Mouse (Mus musculus) embryonic facial prominence, embryonic 13.5 days (tissue): ENCODE measurements around the gene Il2rg. TPM values are rescaled to one million over a fixed set of nuclear protein-coding genes. Genes with fewer than 3 reads are reported as not detected.

Experiments used
- ATAC-seq: fragments of 200-750 bp; cut with Nextera tagmentation; 2 replicates; pipeline ENCODE4 v1.8.0; 2017; ENCODE audit warnings: low read depth; ENCODE audit not compliant: insufficient number of reproducible peaks, insufficient read depth, low FRiP score, low TSS enrichment
- H3K27ac ChIP-seq: fragments of 300-500 bp; sonication (generic); 2 replicates; pipeline ENCODE4 v1.5.1; 2015; ENCODE audit warnings: moderate library complexity, mild to moderate bottlenecking, inconsistent platforms
- H3K27me3 ChIP-seq: fragments of 300-500 bp; sonication (generic); 2 replicates; pipeline ENCODE4 v1.6.1; 2015; ENCODE audit warnings: mild to moderate bottlenecking, inconsistent platforms
- H3K36me3 ChIP-seq: fragments of 300-500 bp; sonication (generic); 2 replicates; pipeline ENCODE4 v1.6.1; 2015; ENCODE audit warnings: mild to moderate bottlenecking, inconsistent platforms
- H3K4me1 ChIP-seq: fragments of 300-500 bp; sonication (generic); 2 replicates; pipeline ENCODE4 v1.6.1; 2015; ENCODE audit warnings: inconsistent platforms
- H3K4me2 ChIP-seq: fragments of 300-500 bp; sonication (generic); 2 replicates; pipeline ENCODE4 v1.6.1; 2015; ENCODE audit warnings: moderate library complexity, mild to moderate bottlenecking, inconsistent platforms
- H3K4me3 ChIP-seq: fragments of 300-500 bp; sonication (generic); 2 replicates; pipeline ENCODE4 v1.5.1; 2015; ENCODE audit warnings: mild to moderate bottlenecking, inconsistent platforms
- H3K9ac ChIP-seq: fragments of 300-500 bp; sonication (generic); 2 replicates; pipeline ENCODE4 v1.6.1; 2015; ENCODE audit warnings: mild to moderate bottlenecking, inconsistent platforms
- H3K9me3 ChIP-seq: fragments of 300-500 bp; sonication (generic); 2 replicates; pipeline ENCODE4 v1.6.1; 2016; ENCODE audit warnings: inconsistent platforms
- WGBS: fragments of 180-500 bp; shearing (Covaris S2); methylation state at CpG from one replicate; pipeline ENCODE4 v1.1.7; 2015; ENCODE audit warnings: mixed read lengths; 5-methylcytosine and 5-hydroxymethylcytosine counted together
- polyA plus RNA-seq: library from polyadenylated mRNA; unstranded; fragments of >200 nt; fragmentation: Nextera tagmentation; extraction: Ambion mirVana; gene quantifications from 2 replicates; pipeline ENCODE4 v1.2.1, GENCODE M21; 2015

Il2rg gene
- polyA plus RNA-seq, result 6.7 and 7.6 TPM in 2 replicates

- Histone ChIP-seq H3K4me1 (0 out of 2 replicates have a peak, but pooled peaks cover 5% of the 10 kb centered on the region), H3K36me3 (no peaks in the 10 kb centered on the region), H3K9ac (no peak within 1 kb of the TSS), H3K27ac (no peak within 1 kb of the TSS), H3K4me2 (no peak within 1 kb of the TSS), H3K4me3 (no peak within 1 kb of the TSS), H3K9me3 (no peaks in the 10 kb centered on the region), H3K27me3 (peaks cover 14% of the 10 kb centered on the region; the same call in 1 of the 2 replicates)
- 67% methylated on average over 5 of the region's 5 CpGs for WGBS
- no peak for ATAC-seq
These were observed at the start of gene Il2rg for GRCm38 (mm10) chrX:101268025-101268754. TSS of gene Il2rg (minus strand) at chrX:101268255.

DNA sequence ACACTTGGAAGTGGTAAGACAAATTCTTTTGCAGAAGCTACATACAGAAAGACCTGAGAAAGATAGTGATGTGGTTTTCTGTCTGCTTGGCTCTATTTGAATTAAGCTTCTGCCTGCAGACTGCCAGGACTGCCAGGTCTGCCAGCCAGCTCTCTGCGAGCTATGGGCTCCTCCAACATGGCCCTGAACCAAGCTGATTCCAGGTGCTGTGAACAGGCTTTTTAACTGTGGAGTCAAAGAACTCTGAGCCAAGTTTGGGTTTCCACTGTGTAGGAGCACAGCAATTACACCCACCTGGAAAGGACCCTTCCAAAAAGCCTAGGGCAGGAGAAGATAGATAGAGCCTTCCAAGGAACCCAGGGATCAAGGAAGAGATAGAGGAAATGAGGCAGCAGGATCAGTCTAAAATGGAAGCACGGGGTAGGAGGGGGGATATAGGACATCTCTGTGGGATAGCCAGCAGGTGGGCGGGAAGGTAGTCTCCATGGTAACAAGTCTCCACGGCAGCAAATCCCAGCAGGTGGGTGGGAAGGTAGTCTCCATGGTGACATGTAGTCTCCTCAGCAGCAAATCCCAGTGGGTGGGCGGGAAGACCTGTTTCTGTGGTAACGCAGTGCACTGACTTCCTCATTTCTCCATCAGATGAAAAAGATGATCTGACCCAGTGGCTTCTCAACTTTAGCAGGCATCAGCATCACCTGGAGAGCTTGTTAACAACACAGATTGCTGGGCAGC lies 45.7 kb upstream of the Il2rg start:
- no peak for ATAC-seq
- Histone ChIP-seq H3K9ac (no peak overlapping the region), H3K9me3 (no peaks in the 10 kb centered on the region), H3K4me2 (no peak overlapping the region), H3K4me3 (no peak overlapping the region), H3K27me3 (peaks cover 30% of the 10 kb centered on the region), H3K27ac (no peak overlapping the region), H3K36me3 (peaks cover 11% of the 10 kb centered on the region), H3K4me1 (no peaks in the 10 kb centered on the region)
- 49% methylated on average over 6 of the region's 6 CpGs for WGBS

- Histone ChIP-seq H3K4me1 (no peaks in the 10 kb centered on the region), H3K9me3 (no peaks in the 10 kb centered on the region), H3K27ac (no peak overlapping the region), H3K36me3 (no peaks in the 10 kb centered on the region), H3K4me3 (no peak overlapping the region), H3K9ac (no peak overlapping the region), H3K27me3 (peaks cover 37% of the 10 kb centered on the region), H3K4me2 (no peak overlapping the region)
- WGBS, result 89% methylated on average over 5 of the region's 5 CpGs
- no peak for ATAC-seq
These were observed 41.2 kb upstream of the Il2rg start for GRCm38 (mm10) chrX:101309299-101309698.

- no peaks in the 10 kb centered on the region for H3K9me3 ChIP-seq
- WGBS, result 56% methylated on average over 2 of the region's 2 CpGs
- H3K9ac ChIP-seq, result no peak overlapping the region
- no peak overlapping the region for H3K4me2 ChIP-seq
- no peak for ATAC-seq
- peaks cover 6% of the 10 kb centered on the region for H3K4me1 ChIP-seq
- H3K27me3 ChIP-seq, result peaks cover 41% of the 10 kb centered on the region
- no peaks in the 10 kb centered on the region for H3K36me3 ChIP-seq
- no peak overlapping the region for H3K4me3 ChIP-seq
- H3K27ac ChIP-seq, result no peak overlapping the region
These were observed 36.6 kb upstream of the Il2rg start for GRCm38 (mm10) chrX:101304646-101305045.

DNA sequence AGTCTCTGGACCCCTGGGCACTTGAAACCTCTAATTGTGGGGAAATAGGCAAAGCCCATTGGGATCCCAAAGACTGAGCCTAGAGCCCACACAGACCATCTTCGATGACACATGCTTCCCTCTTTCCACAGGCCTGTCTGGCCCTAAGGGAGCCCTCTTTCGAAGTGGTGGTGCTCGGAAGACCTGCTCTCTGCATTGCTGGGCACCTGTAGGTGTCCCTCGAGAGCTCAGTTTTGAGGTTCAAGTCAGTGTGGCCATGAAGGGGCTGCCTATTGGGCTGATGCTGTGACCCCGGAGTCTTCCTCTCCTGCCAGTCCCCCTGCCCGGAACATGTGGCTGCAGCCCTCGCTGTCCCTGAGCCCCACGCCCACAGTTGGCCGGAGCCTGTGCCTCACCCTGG lies 33.6 kb upstream of the Il2rg start:
- Histone ChIP-seq H3K9ac (no peak overlapping the region), H3K27me3 (peaks cover 28% of the 10 kb centered on the region), H3K9me3 (no peaks in the 10 kb centered on the region), H3K4me2 (no peak overlapping the region), H3K27ac (no peak overlapping the region), H3K36me3 (peaks cover 5% of the 10 kb centered on the region), H3K4me3 (no peak overlapping the region), H3K4me1 (peaks cover 6% of the 10 kb centered on the region)
- WGBS, result 80% methylated on average over 9 of the region's 9 CpGs
- no peak for ATAC-seq

DNA sequence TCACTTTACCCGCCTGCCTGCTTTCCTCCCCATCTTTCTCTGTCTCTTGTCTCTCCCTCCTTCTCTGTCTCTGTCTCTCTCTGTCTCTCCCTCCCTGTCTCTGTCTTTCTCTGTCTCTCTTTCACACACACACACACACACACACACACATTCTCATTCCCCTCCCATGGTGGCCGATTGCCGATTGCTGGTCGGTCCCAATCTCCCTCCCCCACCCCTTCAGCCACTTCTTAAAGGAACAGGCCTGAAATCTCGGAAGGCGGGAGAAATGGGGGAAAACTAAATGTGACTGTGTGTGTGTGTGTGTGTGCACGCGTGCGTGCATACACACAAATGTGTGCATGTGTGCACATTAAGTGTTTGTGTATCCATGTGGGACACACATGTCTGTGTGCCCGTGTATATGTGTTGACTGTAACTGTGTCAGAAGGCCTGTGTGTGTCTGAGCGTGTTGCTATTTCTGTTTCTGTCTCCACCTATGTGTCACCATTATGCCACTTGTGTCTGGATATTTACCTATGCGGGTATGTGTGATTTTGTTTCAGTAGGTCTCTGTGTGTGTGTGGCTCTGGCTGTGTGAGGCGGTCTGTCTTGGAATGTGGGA lies 32.5 kb upstream of the Il2rg start:
- 32% methylated on average over 13 of the region's 13 CpGs for WGBS
- H3K9ac ChIP-seq, result peak overlapping the region; percentile 49
- 0 out of 2 replicates have a peak overlapping the region, but pooled peaks have one; percentile 49 for H3K27ac ChIP-seq
- peak overlapping the region; percentile 59 for H3K4me2 ChIP-seq
- no peak for ATAC-seq
- peaks cover 13% of the 10 kb centered on the region for H3K36me3 ChIP-seq
- no peaks in the 10 kb centered on the region for H3K9me3 ChIP-seq
- peaks cover 32% of the 10 kb centered on the region for H3K27me3 ChIP-seq
- H3K4me1 ChIP-seq, result peaks cover 6% of the 10 kb centered on the region
- peak overlapping the region; percentile 48 for H3K4me3 ChIP-seq

DNA sequence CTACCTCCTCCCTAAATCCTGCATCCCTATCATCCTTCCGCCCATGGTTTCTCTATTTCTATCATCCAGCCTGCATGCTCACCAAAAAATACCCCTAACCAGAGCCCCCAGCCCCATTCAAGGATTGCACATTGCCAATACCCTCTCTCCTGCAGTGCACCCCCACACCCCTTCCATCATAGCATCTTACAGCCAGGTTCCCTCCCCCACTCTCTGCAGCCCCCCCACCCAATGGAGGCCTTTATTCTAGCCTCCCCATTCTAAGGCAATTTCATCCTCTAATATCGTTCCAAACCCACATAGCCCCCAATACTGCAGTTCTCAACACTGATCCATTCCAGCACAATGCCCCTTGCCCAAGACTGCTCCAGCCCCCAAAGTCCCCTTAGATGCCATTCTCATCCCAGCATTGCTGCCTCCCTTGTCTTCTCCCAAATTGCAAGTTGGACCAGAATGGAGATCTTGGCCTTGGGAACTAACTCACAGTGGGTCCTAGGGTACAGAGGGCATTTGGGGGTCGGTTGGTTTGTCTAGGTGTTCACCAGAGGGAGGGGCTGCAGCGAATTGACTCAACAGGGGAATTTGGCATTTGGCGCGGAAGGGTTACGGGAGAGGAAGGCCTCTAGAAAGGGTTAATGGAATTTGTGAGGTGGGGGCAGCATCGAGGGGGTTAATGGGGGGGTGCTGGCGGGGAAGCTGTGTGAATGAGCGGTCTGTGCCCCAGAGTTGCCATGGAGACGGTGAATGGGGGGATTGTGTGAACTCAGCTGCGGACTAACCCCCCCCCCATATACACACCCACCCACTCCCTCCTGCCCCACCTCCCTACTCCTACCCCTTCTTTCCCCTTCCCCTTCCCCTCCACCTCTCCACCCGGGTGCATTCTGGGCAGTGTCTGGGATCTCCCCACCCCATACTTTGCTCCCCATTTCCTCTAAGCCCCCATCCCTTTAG lies 31.7 kb upstream of the Il2rg start:
- H3K4me2 ChIP-seq, result peak overlapping the region; percentile 59
- H3K9me3 ChIP-seq, result no peaks in the 10 kb centered on the region
- H3K9ac ChIP-seq, result peak overlapping the region; percentile 65
- H3K4me1 ChIP-seq, result peaks cover 6% of the 10 kb centered on the region
- peaks cover 32% of the 10 kb centered on the region for H3K27me3 ChIP-seq
- peak; percentile 79; the same call in 1 of the 2 replicates for ATAC-seq
- peaks cover 13% of the 10 kb centered on the region for H3K36me3 ChIP-seq
- H3K4me3 ChIP-seq, result peak overlapping the region; percentile 48
- WGBS, result 43% methylated on average over 8 of the region's 13 CpGs
- peak overlapping the region; percentile 39; the same call in 1 of the 2 replicates for H3K27ac ChIP-seq

- H3K4me1 ChIP-seq, result peaks cover 6% of the 10 kb centered on the region
- peak within 1 kb of the TSS; percentile 48 for H3K4me3 ChIP-seq
- no peak for ATAC-seq
- peaks cover 29% of the 10 kb centered on the region for H3K27me3 ChIP-seq
- H3K9me3 ChIP-seq, result no peaks in the 10 kb centered on the region
- peak within 1 kb of the TSS; percentile 65 for H3K9ac ChIP-seq
- H3K4me2 ChIP-seq, result peak within 1 kb of the TSS; percentile 59
- H3K36me3 ChIP-seq, result peaks cover 16% of the 10 kb centered on the region
- 37% methylated on average over 13 of the region's 24 CpGs for WGBS
- peak within 1 kb of the TSS; percentile 39; the same call in 1 of the 2 replicates for H3K27ac ChIP-seq
These were observed 31.0 kb upstream of the Il2rg start, which contains the start of gene Nlgn3 for GRCm38 (mm10) chrX:101299055-101299454. TSS of gene Nlgn3 (plus strand) at chrX:101299168.

DNA sequence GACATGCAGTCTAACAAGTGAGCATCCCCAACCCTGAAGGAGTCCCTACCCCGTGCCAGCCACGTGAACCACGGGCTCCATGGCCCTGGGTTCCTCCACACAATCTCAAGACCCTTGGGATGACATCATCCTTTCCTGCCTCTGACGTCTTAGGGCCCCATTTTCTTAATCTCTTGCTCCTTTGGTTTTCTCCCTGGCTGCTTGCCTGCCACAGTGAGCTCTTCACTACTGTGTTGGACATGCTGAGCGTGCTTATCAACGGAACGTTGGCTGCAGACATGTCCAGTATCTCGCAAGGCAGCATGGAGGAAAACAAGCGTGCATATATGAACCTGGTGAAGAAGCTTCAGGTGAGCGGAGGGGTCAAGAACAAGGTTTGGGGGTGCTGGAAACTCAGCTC lies 22.1 kb upstream of the Il2rg start:
- ATAC-seq, result no peak
- peaks cover 74% of the 10 kb centered on the region for H3K36me3 ChIP-seq
- peaks cover 11% of the 10 kb centered on the region; the same call in 1 of the 2 replicates for H3K27me3 ChIP-seq
- no peak overlapping the region for H3K4me2 ChIP-seq
- H3K4me3 ChIP-seq, result no peak overlapping the region
- WGBS, result 86% methylated on average over 10 of the region's 10 CpGs
- H3K27ac ChIP-seq, result no peak overlapping the region
- H3K9ac ChIP-seq, result no peak overlapping the region
- no peaks in the 10 kb centered on the region for H3K4me1 ChIP-seq
- no peaks in the 10 kb centered on the region for H3K9me3 ChIP-seq

DNA sequence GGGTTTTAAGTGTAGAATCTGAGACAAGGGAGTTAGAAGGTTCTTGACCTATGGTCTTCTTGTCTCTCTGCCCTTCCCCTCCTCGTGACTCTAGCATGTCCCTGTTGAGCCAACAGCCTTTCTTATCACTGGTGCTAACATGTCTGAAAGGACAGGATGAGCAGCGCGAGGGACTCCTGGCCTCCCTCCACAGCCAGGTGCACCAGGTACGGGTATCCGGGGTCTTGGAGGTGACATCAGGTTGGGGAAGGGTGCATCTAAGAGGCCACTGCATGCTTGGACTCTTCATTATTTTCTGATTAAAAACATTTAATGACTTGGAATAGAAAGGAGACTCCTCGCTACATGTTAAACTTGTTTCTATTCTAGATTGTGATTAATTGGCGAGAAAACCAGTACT lies 21.0 kb upstream of the Il2rg start:
- no peak overlapping the region for H3K9ac ChIP-seq
- peaks cover 81% of the 10 kb centered on the region for H3K36me3 ChIP-seq
- ATAC-seq, result no peak
- no peak overlapping the region for H3K4me3 ChIP-seq
- no peaks in the 10 kb centered on the region for H3K9me3 ChIP-seq
- no peak overlapping the region for H3K27ac ChIP-seq
- WGBS, result 89% methylated on average over 7 of the region's 7 CpGs
- H3K4me2 ChIP-seq, result no peak overlapping the region
- no peaks in the 10 kb centered on the region for H3K4me1 ChIP-seq
- H3K27me3 ChIP-seq, result peaks cover 11% of the 10 kb centered on the region; the same call in 1 of the 2 replicates
